Mouse (Mus musculus) liver, adult 2 months (tissue): Measurements from ENCODE around the gene Pygb.

Experiments
- CTCF ChIP-seq: fragments of 200-500 bp; IDR thresholded peaks from 2 replicates; pipeline ENCODE4 v1.5.1; 2011; ENCODE audit warnings: low read depth, low read length, control low read depth
- POLR2A ChIP-seq: fragments of 200-500 bp; IDR thresholded peaks from 2 replicates; pipeline ENCODE4 v1.6.1; 2011; ENCODE audit warnings: low read length, control low read depth; ENCODE audit not compliant: insufficient read depth; ENCODE audit errors: extremely low read depth

GRCm38 (mm10) chr2:150839686-150840471 lies 53.3 kb downstream of the Pygb start:
- no peak for TF ChIP-seq POLR2A
- TF ChIP-seq CTCF, result no peak
